Mouse (Mus musculus) heart, adult 2 months (tissue): Measurements from ENCODE around the gene Doc2b.

Experiments used
- CTCF ChIP-seq: fragments of 200-600 bp; IDR thresholded peaks from 2 replicates; pipeline ENCODE4 v1.8.1; 2022; ENCODE audit warnings: antibody characterized with exemption, mild to moderate bottlenecking, moderate library complexity
- POLR2A ChIP-seq: fragments of 200-500 bp; IDR thresholded peaks from 2 replicates; pipeline ENCODE4 v1.6.1; 2011; ENCODE audit warnings: mild to moderate bottlenecking, low read depth, low read length, control low read depth; ENCODE audit not compliant: insufficient read depth

GRCm38 (mm10) chr11:75751082-75751481, 44.8 kb downstream of the Doc2b start:
- TF ChIP-seq POLR2A (no peak), CTCF (peak; percentile 59)
